In genomic region chr10:126752699-126753098, GRCm38 (mm10) we compare ENCODE assay signal across 10 mouse cellular contexts.
DNase-seq lines count a peak whose midpoint lies in the region; ATAC-seq and TF ChIP-seq lines count a peak whose summit lies in the region.
"Had no signal": no experiment of that assay in that cellular context is flagged by ENCODE, and none has a peak within 500 bp of the region (broad histone marks: within the 10 kb centered on the region; RNA-seq: fewer than 3 reads in every experiment).

No protein-coding gene starts in this region.

- H3K9me3 ChIP-seq in midbrain, embryonic 14.5 days (ENCODE audit: control insufficient read depth, low read length), result no peaks in the 10 kb centered on the region
- no peaks in the 10 kb centered on the region for H3K9me3 ChIP-seq in midbrain, embryonic 10.5 days (replicated peaks)
- H3K9me3 ChIP-seq in stomach, postnatal 0 days (ENCODE audit: control insufficient read depth, low read length), result no peaks in the 10 kb centered on the region
- H3K9me3 ChIP-seq: forebrain, embryonic 13.5 days had no signal

- no peak for TF ChIP-seq EP300 in stomach, postnatal 0 days (optimal IDR thresholded peaks at IDR 0.05)

- intact Hi-C loops in heart, postnatal 25 days (cut with DNase I), result no loop called here

- peak; percentile 7; the same call in 1 of the 2 replicates for TF ChIP-seq CTCF in cerebellum, adult 2 months (IDR thresholded peaks at IDR 0.05; ENCODE audit: borderline replicate concordance, insufficient read depth, low read depth, low read length)
- TF ChIP-seq CTCF in stomach, postnatal 0 days (IDR thresholded peaks at IDR 0.05; ENCODE audit: low read depth), result peak; percentile 64

- no peak for TF ChIP-seq POLR2A in cerebellum, adult 2 months (IDR thresholded peaks at IDR 0.05; ENCODE audit: borderline replicate concordance, insufficient read depth, low read length)

- H3K36me3 ChIP-seq in midbrain, embryonic 14.5 days (ENCODE audit: control insufficient read depth, insufficient read depth, low read length), result no peaks in the 10 kb centered on the region
- H3K36me3 ChIP-seq in midbrain, embryonic 10.5 days, result no peaks in the 10 kb centered on the region
- no peaks in the 10 kb centered on the region for H3K36me3 ChIP-seq in stomach, postnatal 0 days (ENCODE audit: control insufficient read depth, insufficient read depth, low read length)

- WGBS in cerebellum, adult 2 months, result 52% methylated on average over 11 of the region's 11 CpGs
- 63% methylated on average over 11 of the region's 11 CpGs for WGBS in midbrain, embryonic 14.5 days
- 63% methylated on average over 11 of the region's 11 CpGs for WGBS in midbrain, embryonic 10.5 days
- WGBS in stomach, postnatal 0 days, result 42% methylated on average over 11 of the region's 11 CpGs

- no peak overlapping the region for H3K27ac ChIP-seq in cerebellum, adult 2 months (ENCODE audit: insufficient read depth, low read length)
- no peak overlapping the region for H3K27ac ChIP-seq in midbrain, embryonic 14.5 days (replicated peaks; ENCODE audit: low read depth, low read length)
- no peak overlapping the region for H3K27ac ChIP-seq in midbrain, embryonic 10.5 days (replicated peaks)
- no peak overlapping the region for H3K27ac ChIP-seq in stomach, postnatal 0 days (replicated peaks)
- H3K27ac ChIP-seq: forebrain, embryonic 13.5 days had no signal

- ATAC-seq in midbrain, embryonic 14.5 days (ENCODE audit: low FRiP score, low TSS enrichment), result no peak
- no peak for ATAC-seq in stomach, postnatal 0 days (ENCODE audit: low FRiP score, low TSS enrichment)
- ATAC-seq: forebrain, embryonic 13.5 days had no signal

- H3K4me1 ChIP-seq in cerebellum, adult 2 months (ENCODE audit: control insufficient read depth, insufficient read depth, low read length), result no peaks in the 10 kb centered on the region
- H3K4me1 ChIP-seq in midbrain, embryonic 14.5 days (ENCODE audit: control insufficient read depth, insufficient read depth, low read length), result 0 out of 2 replicates have a peak, but pooled peaks cover 3% of the 10 kb centered on the region
- no peaks in the 10 kb centered on the region for H3K4me1 ChIP-seq in midbrain, embryonic 10.5 days
- H3K4me1 ChIP-seq in stomach, postnatal 0 days (replicated peaks; ENCODE audit: control insufficient read depth, insufficient read depth), result no peaks in the 10 kb centered on the region

- H3K4me2 ChIP-seq in midbrain, embryonic 14.5 days (ENCODE audit: low read length), result no peak overlapping the region
- no peak overlapping the region for H3K4me2 ChIP-seq in stomach, postnatal 0 days (replicated peaks; ENCODE audit: low read depth)
- H3K4me2 ChIP-seq: forebrain, embryonic 13.5 days had no signal

- no peak for DNase-seq in cerebellum, adult 2 months
- no peak for DNase-seq in cerebellum, adult 18-20 months
- DNase-seq in midbrain, embryonic 14.5 days, result peak; percentile 76
- DNase-seq in midbrain, embryonic 10.5 days (ENCODE audit: low spot score), result no peak
- DNase-seq in layer of hippocampus, postnatal 36 days, result peak; percentile 29 to 30
- no peak for DNase-seq in stomach, postnatal 0 days (ENCODE audit: low spot score)
- no peak for DNase-seq in kidney, adult 11 months
- DNase-seq in heart, postnatal 25 days (ENCODE audit: low spot score), result no peak
- DNase-seq: thymus, postnatal 25 days had no signal

- no peak overlapping the region for H3K4me3 ChIP-seq in cerebellum, adult 2 months (replicated peaks; ENCODE audit: insufficient read depth, low read depth, low read length)
- no peak overlapping the region for H3K4me3 ChIP-seq in midbrain, embryonic 14.5 days (replicated peaks; ENCODE audit: low read depth, low read length)
- H3K4me3 ChIP-seq in midbrain, embryonic 10.5 days, result no peak overlapping the region
- no peak overlapping the region for H3K4me3 ChIP-seq in stomach, postnatal 0 days (ENCODE audit: low read depth, low read length)
- H3K4me3 ChIP-seq: forebrain, embryonic 13.5 days had no signal

- no peak overlapping the region for H3K9ac ChIP-seq in midbrain, embryonic 14.5 days (replicated peaks; ENCODE audit: low read length)
- no peak overlapping the region for H3K9ac ChIP-seq in stomach, postnatal 0 days (ENCODE audit: low read length)
- H3K9ac ChIP-seq: forebrain, embryonic 13.5 days had no signal

- H3K27me3 ChIP-seq in cerebellum, adult 2 months (ENCODE audit: control insufficient read depth, insufficient read depth, low read length), result no peaks in the 10 kb centered on the region
- no peaks in the 10 kb centered on the region for H3K27me3 ChIP-seq in midbrain, embryonic 14.5 days (ENCODE audit: control insufficient read depth, insufficient read depth, low read length)
- no peaks in the 10 kb centered on the region for H3K27me3 ChIP-seq in midbrain, embryonic 10.5 days (ENCODE audit: low read depth, poor library complexity, severe bottlenecking)
- no peaks in the 10 kb centered on the region for H3K27me3 ChIP-seq in stomach, postnatal 0 days (ENCODE audit: control insufficient read depth, insufficient read depth, low read length)
- H3K27me3 ChIP-seq: forebrain, embryonic 13.5 days had no signal

Comparison
In these comparisons a context has a peak if more than half of its experiments do, and no peak if none do; other contexts are left out.
1. DNase-seq: peak in midbrain, embryonic 14.5 days (single experiment) and layer of hippocampus, postnatal 36 days (2 of 2); none in cerebellum, adult 2 months (0 of 2), cerebellum, adult 18-20 months (0 of 2), midbrain, embryonic 10.5 days (single experiment), stomach, postnatal 0 days (single experiment), kidney, adult 11 months (single experiment) and heart, postnatal 25 days (single experiment).